8 mouse cellular contexts compared by ENCODE assay signal in the genomic region with DNA sequence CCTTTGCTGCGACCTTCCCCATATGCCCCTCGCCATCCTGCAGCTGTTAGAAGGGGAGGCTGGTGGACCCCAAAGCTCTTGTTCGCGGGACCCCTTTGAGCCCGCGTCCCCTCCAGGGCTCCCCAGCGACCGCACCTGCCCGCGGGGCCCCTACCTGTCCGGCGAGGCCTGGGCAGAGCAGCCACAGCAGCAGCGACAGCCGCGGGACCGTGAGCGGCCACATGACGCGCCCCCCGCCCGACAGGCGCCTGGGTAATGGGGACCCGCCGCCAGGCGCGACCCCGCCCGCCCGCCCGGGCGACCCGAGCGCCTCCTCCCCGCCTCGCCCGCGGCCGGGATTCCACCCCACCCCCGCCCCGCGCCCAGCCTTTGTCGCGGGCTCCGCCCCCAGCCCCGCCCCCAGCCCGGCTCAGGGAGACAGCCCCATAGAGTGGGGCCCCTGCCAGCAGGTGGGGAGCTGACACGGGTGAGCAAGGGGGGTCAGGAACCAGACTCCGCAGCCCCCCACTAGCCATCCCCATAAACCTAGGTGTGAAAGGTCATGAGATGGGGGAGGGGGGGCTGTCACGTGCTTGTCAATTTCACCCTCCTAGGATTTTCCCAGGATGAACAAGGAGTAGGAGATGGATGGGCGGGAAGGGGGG. TPM values are rescaled to one million over a fixed set of nuclear protein-coding genes. Genes with fewer than 3 reads are reported as not detected.
DNase-seq lines count a peak whose midpoint lies in the region; ATAC-seq and TF ChIP-seq lines count a peak whose summit lies in the region.

A gene (minus strand): TSS at position 333 of the 644 bp plus-strand sequence.

- H3K4me1 ChIP-seq in hindbrain, embryonic 13.5 days (replicated peaks): peaks cover 38% of the 10 kb centered on the region
- peaks cover 10% of the 10 kb centered on the region for H3K4me1 ChIP-seq in liver, adult 2 months (ENCODE audit: control insufficient read depth, insufficient read depth, low read length)
- peaks cover 15% of the 10 kb centered on the region; the same call in 1 of the 2 replicates for H3K4me1 ChIP-seq in stomach, embryonic 15.5 days

- H3K9ac ChIP-seq in hindbrain, embryonic 13.5 days: peak within 1 kb of the TSS; percentile 87
- peak within 1 kb of the TSS; percentile 52 for H3K9ac ChIP-seq in liver, adult 2 months (ENCODE audit: low read depth, low read length)
- no peak within 1 kb of the TSS for H3K9ac ChIP-seq in stomach, embryonic 15.5 days

- WGBS in hindbrain, embryonic 13.5 days: 3% methylated on average over 32 of the region's 50 CpGs
- WGBS in liver, adult 2 months: 2% methylated on average over 48 of the region's 50 CpGs
- WGBS in stomach, embryonic 15.5 days: under 1% methylated on average over 43 of the region's 50 CpGs

- no peak within 1 kb of the TSS for H3K27ac ChIP-seq in layer of hippocampus, adult 2 months
- H3K27ac ChIP-seq in hindbrain, embryonic 13.5 days: peak within 1 kb of the TSS; percentile 70
- H3K27ac ChIP-seq in liver, adult 2 months (replicated peaks; ENCODE audit: insufficient read depth, low read depth, low read length): no peak within 1 kb of the TSS
- no peak within 1 kb of the TSS for H3K27ac ChIP-seq in stomach, embryonic 15.5 days

- peak; percentile 63 for ATAC-seq in hindbrain, embryonic 13.5 days (ENCODE audit: low FRiP score)
- peak; percentile 57 for ATAC-seq in stomach, embryonic 15.5 days (ENCODE audit: insufficient read depth, low FRiP score, low read depth)
- no peak for ATAC-seq in frontal cortex, adult (ENCODE audit: low TSS enrichment)

- no peaks in the 10 kb centered on the region for H3K79me2 ChIP-seq in liver, adult 2 months (ENCODE audit: control insufficient read depth, insufficient read depth, low read length)

- DNase-seq in layer of hippocampus, adult 2 months (ENCODE audit: low spot score in 2 of 2): no peak
- DNase-seq in layer of hippocampus, adult 11-12 months (ENCODE audit: low spot score): no peak
- DNase-seq in embryo, embryonic 10.5 days (ENCODE audit: low spot score): peak; percentile 65
- DNase-seq in liver, adult 2 months (ENCODE audit: extremely low read depth, low read depth, low spot score): no peak
- DNase-seq in frontal cortex, postnatal 25 days (ENCODE audit: low spot score in 2 of 2): no peak

- H3K27me3 ChIP-seq in hindbrain, embryonic 13.5 days: peaks cover 33% of the 10 kb centered on the region
- no peaks in the 10 kb centered on the region for H3K27me3 ChIP-seq in liver, adult 2 months (ENCODE audit: control insufficient read depth, insufficient read depth, low read length)
- peaks cover 41% of the 10 kb centered on the region for H3K27me3 ChIP-seq in stomach, embryonic 15.5 days (replicated peaks)

- peak within 1 kb of the TSS; percentile 78 for H3K4me2 ChIP-seq in hindbrain, embryonic 13.5 days
- peak within 1 kb of the TSS; percentile 85 for H3K4me2 ChIP-seq in stomach, embryonic 15.5 days

- H3K4me3 ChIP-seq in layer of hippocampus, adult 2 months: peak within 1 kb of the TSS; percentile 52
- H3K4me3 ChIP-seq in hindbrain, embryonic 13.5 days: peak within 1 kb of the TSS; percentile 71
- H3K4me3 ChIP-seq in liver, adult 2 months (ENCODE audit: insufficient read depth, low read depth, low read length): peak within 1 kb of the TSS; percentile 46
- H3K4me3 ChIP-seq in stomach, embryonic 15.5 days (replicated peaks): peak within 1 kb of the TSS; percentile 46

- no peaks in the 10 kb centered on the region for H3K36me3 ChIP-seq in hindbrain, embryonic 13.5 days
- H3K36me3 ChIP-seq in liver, adult 2 months (ENCODE audit: control insufficient read depth, insufficient read depth, low read length): no peaks in the 10 kb centered on the region
- H3K36me3 ChIP-seq in stomach, embryonic 15.5 days: no peaks in the 10 kb centered on the region

- TF ChIP-seq POLR2A in liver, adult 2 months (IDR thresholded peaks at IDR 0.05; ENCODE audit: extremely low read depth, insufficient read depth, low read length): no peak

- TF ChIP-seq CTCF in layer of hippocampus, adult 2 months (conservative IDR thresholded peaks at IDR 0.05): no peak
- no peak for TF ChIP-seq CTCF in liver, adult 2 months (IDR thresholded peaks at IDR 0.05; ENCODE audit: low read depth, low read length)

- H3K9me3 ChIP-seq in hindbrain, embryonic 13.5 days: no peaks in the 10 kb centered on the region
- no peaks in the 10 kb centered on the region for H3K9me3 ChIP-seq in stomach, embryonic 15.5 days

RNA-seq across cellular contexts. Expression of the gene that starts here (rescaled TPM):
- 10 to 100 TPM; 31.6 to 37.6 TPM for total RNA-seq in layer of hippocampus, adult 2 months (2021)
- polyA plus RNA-seq in hindbrain, embryonic 13.5 days (2015; fragmentation: Nextera tagmentation; extraction: Ambion mirVana): 133 and 145 TPM in 2 replicates
- 0.09 and 0.34 TPM in 2 replicates for total RNA-seq in liver, adult 2 months (2014; rRNA removed)
- polyA plus RNA-seq in liver, adult 2 months (2012; rRNA removed): 0.14 and 0.72 TPM in 2 replicates
- 6.7 and 7.5 TPM in 2 replicates for polyA plus RNA-seq in stomach, embryonic 15.5 days (2015; fragmentation: Nextera tagmentation; extraction: Ambion mirVana)

Comparison
In these comparisons a context has a peak if more than half of its experiments do, and no peak if none do; other contexts are left out.
1. RNA of the gene that starts here (total RNA-seq): 31.6 to 37.6 TPM in layer of hippocampus, adult 2 months; 0.09 to 0.34 TPM in liver, adult 2 months; every median in the first group is over 10 times any median in the second.
2. RNA of the gene that starts here (polyA plus RNA-seq): 133 to 145 TPM in hindbrain, embryonic 13.5 days; 6.7 to 7.5 TPM in stomach, embryonic 15.5 days and 0.14 to 0.72 TPM in liver, adult 2 months; every median in the first group is over 10 times any median in the second.
3. Peak in every context shown above with its lines, with median percentiles within 50 percentile points of each other: H3K4me3 ChIP-seq.